Mouse (Mus musculus) adrenal gland (tissue): ENCODE data around the gene Skap1.

ENCODE experiments used
- intact Hi-C: fragments of 180-260 bp; cut with DNase I; formaldehyde crosslinking; loops from one replicate; pipeline ENCODE4 v1.15.1; 2025

Gene Skap1

GRCm38 (mm10) chr11:96464716-96465060 is 295 bp downstream of the Skap1 start:
- intact Hi-C loops = no loop called here

- intact Hi-C loops = no loop called here
Observed at GRCm38 (mm10) chr11:96465426-96466056, 1.1 kb downstream of the Skap1 start.

DNA sequence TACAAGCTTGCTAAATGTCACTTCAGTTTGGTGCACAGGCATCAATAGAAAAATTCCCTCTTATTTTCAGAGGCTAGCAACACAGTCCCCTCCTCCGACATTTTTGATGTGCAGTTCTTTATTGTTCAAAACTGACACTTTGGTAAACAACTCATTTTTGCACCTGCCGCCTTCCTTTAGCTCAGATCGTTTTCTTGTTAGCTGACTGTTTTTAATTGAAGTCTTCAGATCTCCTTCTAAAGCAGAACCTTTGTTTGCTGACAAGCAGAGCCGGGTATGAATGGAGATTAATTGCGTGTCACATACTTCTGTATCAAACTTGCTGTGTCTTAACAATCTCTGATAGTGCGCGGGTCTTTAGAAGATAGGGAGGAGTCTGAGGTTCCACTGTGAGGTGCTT is 2.0 kb downstream of the Skap1 start:
- intact Hi-C loops = no loop called here

DNA sequence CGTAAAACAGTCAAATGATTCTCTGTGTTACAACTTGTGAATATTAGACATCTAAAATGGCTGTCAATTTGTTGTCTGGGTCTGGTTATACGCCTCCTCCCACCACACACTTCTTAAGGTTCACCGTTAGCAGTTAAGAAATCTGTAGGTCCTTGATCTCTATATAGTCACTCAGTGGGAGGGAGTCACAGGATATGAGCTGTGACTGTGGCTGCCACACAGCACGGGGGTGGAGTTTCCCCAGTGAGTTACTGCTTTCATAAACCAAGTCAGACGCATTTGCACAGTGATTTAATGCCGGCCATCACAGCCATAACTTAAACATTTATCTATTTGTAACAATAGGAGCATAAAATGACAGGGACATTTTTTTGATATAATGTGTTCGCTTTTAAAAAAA is 2.6 kb downstream of the Skap1 start:
- intact Hi-C loops = no loop called here

DNA sequence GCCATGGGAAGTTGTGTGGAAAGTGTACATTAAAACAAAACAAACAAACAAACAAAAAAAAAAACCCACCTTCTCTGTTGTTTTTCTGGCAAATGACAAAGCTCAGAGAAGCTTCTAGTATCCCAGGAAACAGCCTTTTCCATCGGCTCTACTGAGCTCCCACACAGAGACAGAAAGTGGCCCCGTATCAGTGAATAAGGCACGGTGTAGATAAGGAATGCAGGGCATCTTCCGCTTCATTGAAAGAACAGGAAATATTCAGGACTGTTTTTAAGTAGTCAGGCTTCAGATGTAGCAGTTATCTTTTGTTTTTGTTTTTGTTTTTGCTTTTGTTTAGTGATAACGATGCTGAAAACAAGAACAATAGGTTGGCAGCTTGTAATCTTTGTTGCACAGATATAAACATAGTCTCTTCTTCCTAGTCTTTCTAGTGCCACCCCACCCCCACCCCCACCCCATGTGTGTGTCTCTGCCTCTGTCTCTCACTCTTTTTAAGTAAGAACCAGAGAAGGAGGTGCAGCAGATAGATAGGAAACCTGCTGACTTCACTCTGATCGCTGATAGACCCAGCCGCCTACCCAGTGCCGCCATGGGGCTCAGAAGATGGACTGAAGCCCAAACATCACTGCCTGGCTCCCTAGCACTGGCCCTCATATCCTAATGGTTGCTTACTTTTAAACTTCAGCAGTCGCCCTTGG is 3.8 kb downstream of the Skap1 start:
- intact Hi-C loops = no loop called here

DNA sequence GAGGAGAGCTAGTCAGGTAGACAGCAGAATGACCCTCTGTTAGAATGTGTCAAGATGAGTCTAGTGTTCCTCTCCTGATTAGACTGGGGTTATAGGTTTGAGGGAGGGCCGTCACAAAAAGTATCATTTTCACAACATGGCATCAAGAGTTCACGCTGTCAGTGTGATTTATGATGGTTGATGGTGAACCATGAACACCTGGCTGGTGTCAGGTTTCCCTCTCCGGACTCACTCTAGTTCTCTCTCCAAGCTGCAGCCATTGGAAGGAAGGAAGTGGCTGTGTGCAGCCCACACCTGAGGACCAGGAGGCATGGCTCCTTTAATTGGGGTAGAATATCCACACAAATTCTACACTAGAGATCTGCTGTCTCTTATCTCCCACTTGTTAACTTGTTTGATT is 18.3 kb downstream of the Skap1 start:
- intact Hi-C loops = no loop called here

DNA sequence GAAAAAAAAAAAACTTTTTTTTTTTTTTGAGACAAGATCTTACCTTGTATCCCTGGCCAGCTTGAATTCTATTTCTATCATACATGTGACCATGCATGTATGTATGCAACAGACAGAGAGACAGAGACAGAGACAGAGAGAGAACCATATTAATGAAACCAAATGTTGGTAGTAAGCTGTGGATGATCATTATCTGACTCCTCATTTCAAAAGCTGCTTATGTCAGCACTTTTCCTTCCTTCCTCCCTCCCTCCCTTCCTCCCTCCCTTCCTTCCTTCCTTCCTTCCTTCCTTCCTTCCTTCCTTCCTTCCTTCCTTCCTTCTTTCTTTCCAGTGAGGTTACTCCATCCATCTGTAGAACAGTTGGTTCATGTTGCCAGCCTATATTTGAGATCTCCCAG is 18.8 kb downstream of the Skap1 start:
- intact Hi-C loops = no loop called here

- intact Hi-C loops = no loop called here
Observed at GRCm38 (mm10) chr11:96498481-96498880, 34.1 kb downstream of the Skap1 start.

DNA sequence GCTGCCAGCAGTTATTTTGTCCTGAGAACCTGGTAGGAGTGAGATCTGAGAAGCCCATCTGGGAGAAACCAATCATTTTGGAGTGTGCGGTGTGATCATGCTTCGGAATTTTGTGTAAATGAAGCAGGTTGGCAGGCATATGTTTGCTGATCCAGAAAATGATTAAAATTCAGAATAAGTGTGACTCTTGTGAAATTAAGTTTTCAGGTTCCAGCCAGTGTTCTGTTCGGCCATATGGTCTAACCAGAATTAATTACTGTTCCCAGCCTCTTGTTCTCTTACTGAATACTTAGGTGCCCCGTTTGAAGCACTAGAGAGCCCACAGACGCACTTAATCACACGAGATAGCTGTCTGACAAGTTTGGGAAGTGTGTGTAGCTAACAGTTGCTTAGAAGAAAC is 36.6 kb downstream of the Skap1 start:
- intact Hi-C loops = no loop called here

GRCm38 (mm10) chr11:96502948-96503347 is 38.6 kb downstream of the Skap1 start:
- intact Hi-C loops = no loop called here

DNA sequence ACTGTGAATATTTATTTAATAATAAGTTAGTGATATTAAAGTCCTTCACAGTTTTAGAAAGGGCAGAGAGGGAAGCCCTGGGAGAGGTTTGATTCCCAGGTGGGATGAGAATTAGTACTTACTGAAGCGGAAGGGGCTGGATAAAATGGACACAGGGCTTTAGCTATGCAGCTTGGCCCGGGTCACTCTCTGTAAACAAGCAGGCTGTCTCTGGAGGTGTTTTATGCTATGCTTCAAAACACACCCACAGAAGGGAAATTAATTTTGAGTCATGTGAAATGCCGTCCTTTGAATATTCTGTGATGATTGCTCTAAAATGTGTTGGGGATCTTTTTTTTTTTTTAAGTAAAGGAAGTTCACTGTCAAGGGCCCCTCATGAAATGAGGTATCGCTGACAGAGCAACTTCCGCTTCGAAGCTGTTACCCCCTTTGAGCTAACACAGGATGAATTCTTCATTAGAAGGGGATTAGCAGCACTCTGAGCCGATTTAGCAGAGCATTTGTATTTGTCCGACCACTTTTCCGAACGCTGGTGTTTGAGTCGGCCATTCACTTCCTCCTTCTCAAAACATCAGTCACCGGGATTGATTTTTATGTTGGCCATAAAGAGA is 40.2 kb downstream of the Skap1 start:
- intact Hi-C loops = no loop called here

- intact Hi-C loops = no loop called here
Observed at GRCm38 (mm10) chr11:96505841-96506240, 41.4 kb downstream of the Skap1 start.

- intact Hi-C loops = no loop called here
Observed at GRCm38 (mm10) chr11:96515164-96515563, 50.8 kb downstream of the Skap1 start.

DNA sequence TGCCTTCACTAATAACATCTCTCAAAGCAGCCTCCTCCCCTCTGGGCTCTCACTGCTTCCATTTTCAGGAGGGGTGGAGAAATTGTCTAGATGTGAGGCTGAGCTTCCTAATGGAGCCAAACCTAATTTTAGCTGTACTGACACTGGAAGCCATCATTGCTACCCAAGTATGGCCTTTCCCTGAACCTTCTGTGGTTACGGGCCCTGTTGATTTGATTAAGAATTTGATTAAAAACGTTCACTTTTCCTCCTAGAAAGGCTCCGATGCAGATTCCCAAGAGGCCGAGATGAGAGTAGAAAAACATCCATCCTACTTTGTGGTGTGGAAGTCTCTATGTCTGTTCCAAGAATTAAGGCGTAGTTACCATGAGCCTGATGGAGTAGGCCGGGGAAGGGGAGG is 60.1 kb downstream of the Skap1 start:
- intact Hi-C loops = no loop called here

DNA sequence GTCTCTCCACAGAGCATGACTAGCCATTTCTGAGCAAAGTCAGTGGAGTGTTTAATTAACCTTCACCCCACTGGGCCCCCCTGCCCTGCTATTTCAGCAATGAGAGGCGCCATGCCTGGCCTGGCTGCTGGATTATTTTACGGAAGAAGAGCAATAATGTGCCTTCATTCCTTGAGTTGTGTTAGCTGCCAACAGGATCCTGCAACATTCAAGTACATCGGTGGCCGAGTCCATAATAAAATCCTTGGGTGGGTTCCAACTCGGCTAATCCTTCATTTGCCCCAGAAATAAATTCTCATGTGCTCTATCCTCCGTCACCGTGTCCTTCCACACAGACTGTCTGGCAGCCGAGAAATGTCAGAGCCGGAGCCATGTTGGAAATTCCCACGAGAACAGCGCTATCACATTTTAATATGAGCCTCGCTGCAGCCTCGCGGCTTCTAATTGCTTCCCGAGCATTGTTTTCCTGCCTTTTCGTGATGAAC is 61.8 kb downstream of the Skap1 start:
- intact Hi-C loops = no loop called here

DNA sequence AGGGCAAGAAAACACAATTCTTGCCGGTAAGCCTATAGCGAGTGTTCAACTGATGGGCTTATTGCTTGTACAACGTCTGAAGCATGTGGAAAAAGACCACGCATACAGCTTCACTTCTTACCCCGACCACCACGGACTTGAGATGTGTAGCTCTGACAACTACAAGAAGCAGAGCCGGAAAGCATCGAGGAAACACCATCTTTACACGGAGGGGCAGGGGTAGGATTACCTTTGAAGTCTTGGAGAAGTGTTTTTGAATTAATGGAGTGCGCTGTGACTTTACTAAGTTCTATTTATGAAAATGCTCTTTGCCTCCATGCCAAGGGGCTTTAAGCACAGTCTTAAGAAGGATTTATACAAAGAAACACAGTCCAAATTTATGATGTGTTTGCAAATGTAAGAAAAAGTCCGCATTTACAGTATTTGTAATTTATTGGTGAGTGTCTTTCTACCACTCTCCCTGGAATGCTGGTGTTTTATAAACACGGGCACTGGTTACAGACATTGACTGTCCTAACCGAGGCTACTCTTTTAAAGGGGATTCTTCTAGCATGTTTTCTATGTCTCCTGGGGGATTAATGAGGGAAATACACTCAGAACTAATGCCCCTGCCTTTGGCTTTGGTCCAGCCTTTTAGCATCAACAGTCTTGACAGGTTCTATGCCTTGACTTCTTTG is 67.5 kb downstream of the Skap1 start:
- intact Hi-C loops = no loop called here

DNA sequence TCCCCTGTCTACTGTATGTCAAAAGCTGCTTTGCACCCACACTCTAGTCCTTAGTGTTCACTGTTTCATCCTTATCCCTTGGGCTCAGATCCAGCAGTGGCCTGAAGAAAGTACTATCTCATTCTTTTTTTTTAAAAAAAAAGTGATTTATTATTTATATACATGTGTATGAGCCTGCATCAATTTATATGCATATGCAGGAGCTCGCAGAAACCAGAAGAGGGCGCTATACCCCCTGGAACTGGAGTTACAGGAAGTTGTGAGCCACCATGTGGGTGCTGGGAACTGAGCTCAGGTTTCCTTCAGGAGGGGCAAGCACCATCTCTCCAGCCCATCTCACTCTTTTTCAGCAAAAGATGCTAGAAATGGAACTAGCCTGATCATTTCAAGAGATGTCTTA is 70.1 kb downstream of the Skap1 start:
- intact Hi-C loops = no loop called here

GRCm38 (mm10) chr11:96536146-96536545 is 71.8 kb downstream of the Skap1 start:
- intact Hi-C loops = loop anchor here (5.0 kb wide), 3 partner anchors 99 to 234 kb away; partner anchors contain the start of gene Hoxb5

DNA sequence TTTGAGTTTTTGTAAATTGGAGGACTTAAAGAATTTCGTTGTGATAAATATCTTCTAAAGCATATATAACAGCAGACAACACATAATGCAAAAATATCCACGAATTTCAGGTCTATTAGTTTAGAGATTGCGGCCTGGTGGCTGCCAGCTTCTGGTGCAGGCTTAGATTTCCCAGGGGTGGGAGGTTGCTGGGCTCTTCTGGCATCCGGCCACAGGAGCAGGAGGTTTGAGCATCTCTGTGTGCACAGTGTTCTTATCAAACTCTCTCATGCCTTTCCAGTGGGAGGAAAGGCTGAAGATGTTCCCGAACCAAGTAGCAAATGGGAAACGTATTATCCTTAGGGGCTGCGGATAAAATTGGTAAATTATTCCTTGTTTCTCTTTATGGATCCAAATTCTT is 77.6 kb downstream of the Skap1 start:
- intact Hi-C loops = no loop called here

DNA sequence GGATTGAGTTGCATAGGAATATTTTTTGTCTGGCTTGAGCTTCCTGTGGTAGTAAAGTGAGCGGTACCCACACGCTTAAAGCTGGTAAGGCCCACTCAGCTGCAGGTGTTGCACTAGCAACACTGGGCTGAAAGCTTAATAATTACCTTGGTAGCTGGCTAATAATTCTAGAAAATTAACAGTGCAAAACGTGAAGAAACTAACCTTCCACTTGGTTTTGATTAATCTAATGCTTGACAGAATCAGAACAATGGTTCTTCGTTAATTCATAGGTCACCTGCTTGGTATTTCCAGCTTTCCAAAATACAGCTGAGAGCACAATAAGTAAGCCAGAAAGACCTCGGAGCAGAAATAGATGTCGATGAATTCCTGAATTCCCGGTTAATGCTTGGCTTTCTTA is 78.2 kb downstream of the Skap1 start:
- intact Hi-C loops = no loop called here

DNA sequence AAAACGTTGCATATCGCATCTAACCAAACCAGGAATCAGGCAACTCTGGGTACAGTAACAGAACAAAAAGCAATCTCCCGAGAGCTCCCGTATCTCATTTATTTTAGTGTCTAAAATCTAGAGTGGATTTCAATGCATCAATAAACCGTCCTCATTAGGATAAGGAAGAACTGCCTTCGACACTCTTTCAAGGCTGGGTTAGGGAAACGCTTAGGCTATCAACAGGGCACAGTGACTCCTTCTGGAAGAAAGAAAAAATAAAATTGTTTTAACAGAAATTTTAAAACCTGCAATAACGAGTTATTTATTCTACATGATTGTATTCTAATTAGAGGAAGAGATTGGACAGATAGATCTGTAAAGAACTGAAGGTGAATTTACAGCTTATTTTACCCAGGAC is 82.0 kb downstream of the Skap1 start:
- intact Hi-C loops = no loop called here
